Mouse (Mus musculus) embryonic facial prominence, embryonic 12.5 days (tissue): ENCODE data around the gene Fbn1. TPM values are rescaled to one million over a fixed set of nuclear protein-coding genes. Genes with fewer than 3 reads are reported as not detected.

Source experiments
- ATAC-seq: fragments of 200-750 bp; cut with Nextera tagmentation; 2 replicates; pipeline ENCODE4 v1.8.0; 2017; ENCODE audit not compliant: insufficient number of reproducible peaks, insufficient read depth, low FRiP score, low TSS enrichment
- H3K27ac ChIP-seq: fragments of 300-500 bp; sonication (generic); 2 replicates; pipeline ENCODE4 v1.5.1; 2016; ENCODE audit warnings: mild to moderate bottlenecking
- H3K27me3 ChIP-seq: fragments of 300-500 bp; sonication (generic); 2 replicates; pipeline ENCODE4 v1.6.1; 2016; ENCODE audit warnings: mild to moderate bottlenecking, moderate library complexity
- H3K36me3 ChIP-seq: fragments of 300-500 bp; sonication (generic); 2 replicates; pipeline ENCODE4 v1.6.1; 2016; ENCODE audit warnings: mild to moderate bottlenecking
- H3K4me1 ChIP-seq: fragments of 300-500 bp; sonication (generic); 2 replicates; pipeline ENCODE4 v1.6.1; 2016
- H3K4me2 ChIP-seq: fragments of 300-500 bp; sonication (generic); replicated peaks from 2 replicates; pipeline ENCODE4 v1.6.1; 2016; ENCODE audit warnings: mild to moderate bottlenecking, moderate library complexity
- H3K4me3 ChIP-seq: fragments of 300-500 bp; sonication (generic); 2 replicates; pipeline ENCODE4 v1.5.1; 2016; ENCODE audit warnings: mild to moderate bottlenecking
- H3K9ac ChIP-seq: fragments of 300-500 bp; sonication (generic); 2 replicates; pipeline ENCODE4 v1.6.1; 2016; ENCODE audit warnings: mild to moderate bottlenecking, moderate library complexity
- H3K9me3 ChIP-seq: fragments of 300-500 bp; sonication (generic); 2 replicates; pipeline ENCODE4 v1.6.1; 2016; ENCODE audit warnings: mild to moderate bottlenecking, moderate library complexity
- WGBS: fragments of 180-500 bp; shearing (Covaris S2); methylation state at CpG from one replicate; pipeline ENCODE4 v1.1.7; 2016; 5-methylcytosine and 5-hydroxymethylcytosine counted together
- polyA plus RNA-seq: library from polyadenylated mRNA; unstranded; fragments of >200 nt; fragmentation: Nextera tagmentation; extraction: Ambion mirVana; gene quantifications from 2 replicates; pipeline ENCODE4 v1.2.1, GENCODE M21; 2016

The Fbn1 gene
- polyA plus RNA-seq, 1 experiment from 2014 or later, result 27.1 TPM

DNA sequence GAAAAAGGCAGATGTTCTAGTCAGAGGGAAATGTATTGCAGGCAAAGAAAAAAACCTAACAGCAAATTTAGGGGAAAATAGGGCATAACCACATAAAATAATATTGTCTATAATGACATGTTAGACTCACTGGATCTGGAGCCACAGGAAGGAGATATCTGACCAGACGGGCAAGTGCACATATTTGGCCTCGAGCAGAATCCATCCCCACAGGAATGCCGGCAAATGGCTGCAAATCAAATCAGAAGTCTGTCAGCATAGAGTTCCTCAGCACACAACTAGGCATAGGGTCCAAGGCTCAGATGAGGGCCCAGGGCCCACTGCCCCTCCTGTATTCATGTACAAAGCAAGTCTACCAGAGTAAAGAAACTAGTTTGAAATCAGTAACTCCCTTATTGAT, 30.4 kb downstream of the Fbn1 start:
- 0 out of 2 replicates have a peak, but pooled peaks cover 4% of the 10 kb centered on the region for H3K4me1 ChIP-seq
- H3K36me3 ChIP-seq, result peaks cover 9% of the 10 kb centered on the region; the same call in 1 of the 2 replicates
- H3K27ac ChIP-seq, result no peak overlapping the region
- H3K4me3 ChIP-seq, result no peak overlapping the region
- no peaks in the 10 kb centered on the region for H3K27me3 ChIP-seq
- H3K4me2 ChIP-seq, result no peak overlapping the region
- ATAC-seq, result no peak
- no peaks in the 10 kb centered on the region for H3K9me3 ChIP-seq
- 68% methylated on average over 3 of the region's 3 CpGs for WGBS
- H3K9ac ChIP-seq, result no peak overlapping the region

- Histone ChIP-seq H3K9me3 (no peaks in the 10 kb centered on the region), H3K4me3 (no peak overlapping the region), H3K36me3 (peaks cover 9% of the 10 kb centered on the region; the same call in 1 of the 2 replicates), H3K4me1 (0 out of 2 replicates have a peak, but pooled peaks cover 4% of the 10 kb centered on the region), H3K27me3 (no peaks in the 10 kb centered on the region), H3K4me2 (no peak overlapping the region), H3K9ac (no peak overlapping the region), H3K27ac (no peak overlapping the region)
- no peak for ATAC-seq
- 81% methylated on average over 3 of the region's 3 CpGs for WGBS
These were observed 31.6 kb downstream of the Fbn1 start for GRCm38 (mm10) chr2:125476231-125476630.

DNA sequence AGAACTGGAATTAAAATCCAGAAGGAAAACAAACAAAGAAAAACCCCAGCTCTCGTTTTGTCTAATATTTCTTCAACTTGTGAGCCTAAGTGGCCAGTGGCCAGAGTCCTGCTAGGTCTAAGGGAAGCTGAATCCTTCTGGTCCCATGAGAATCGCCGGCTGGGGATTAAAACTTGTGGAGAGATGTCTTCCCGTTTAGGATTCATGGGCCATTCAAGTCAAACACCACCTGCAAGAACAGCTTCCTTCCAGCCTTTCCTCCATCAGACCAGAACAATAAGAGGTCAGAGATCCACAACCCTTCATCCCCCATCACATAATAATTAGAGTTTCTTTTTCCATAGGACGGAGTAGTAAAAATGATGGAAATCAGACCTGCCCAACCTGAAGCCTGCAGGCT, 33.1 kb downstream of the Fbn1 start:
- no peak overlapping the region for H3K4me2 ChIP-seq
- no peak overlapping the region for H3K4me3 ChIP-seq
- no peaks in the 10 kb centered on the region for H3K27me3 ChIP-seq
- no peaks in the 10 kb centered on the region for H3K9me3 ChIP-seq
- peaks cover 4% of the 10 kb centered on the region; the same call in 1 of the 2 replicates for H3K4me1 ChIP-seq
- H3K27ac ChIP-seq, result no peak overlapping the region
- H3K36me3 ChIP-seq, result peaks cover 11% of the 10 kb centered on the region; the same call in 1 of the 2 replicates
- no peak overlapping the region for H3K9ac ChIP-seq
- no peak for ATAC-seq
- WGBS, result 75% methylated on average over 5 of the region's 5 CpGs

DNA sequence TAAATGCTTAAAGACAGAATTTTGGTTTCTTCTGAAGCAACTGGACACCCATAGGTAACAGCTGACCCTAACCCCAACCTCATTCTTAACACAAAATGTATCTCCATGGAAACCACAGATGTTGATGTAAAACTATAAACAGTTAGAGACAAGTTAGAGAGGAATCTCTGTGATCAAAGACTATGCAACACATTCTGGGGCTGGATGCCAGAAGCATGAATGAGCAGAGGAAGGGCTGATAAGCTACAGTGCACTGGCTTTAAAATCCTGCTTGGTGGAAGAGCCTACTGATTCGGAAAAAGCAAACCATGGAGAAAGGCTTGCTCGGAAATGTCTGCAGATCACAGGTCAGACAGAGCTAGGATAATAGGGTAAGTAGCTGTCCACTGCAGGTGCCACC, 34.6 kb downstream of the Fbn1 start:
- Histone ChIP-seq H3K4me3 (no peak overlapping the region), H3K9ac (no peak overlapping the region), H3K36me3 (peaks cover 18% of the 10 kb centered on the region), H3K4me2 (no peak overlapping the region), H3K27ac (no peak overlapping the region), H3K9me3 (no peaks in the 10 kb centered on the region), H3K27me3 (no peaks in the 10 kb centered on the region), H3K4me1 (peaks cover 4% of the 10 kb centered on the region; the same call in 1 of the 2 replicates)
- ATAC-seq, result no peak
- WGBS, result 88% methylated on average over 2 of the region's 2 CpGs

DNA sequence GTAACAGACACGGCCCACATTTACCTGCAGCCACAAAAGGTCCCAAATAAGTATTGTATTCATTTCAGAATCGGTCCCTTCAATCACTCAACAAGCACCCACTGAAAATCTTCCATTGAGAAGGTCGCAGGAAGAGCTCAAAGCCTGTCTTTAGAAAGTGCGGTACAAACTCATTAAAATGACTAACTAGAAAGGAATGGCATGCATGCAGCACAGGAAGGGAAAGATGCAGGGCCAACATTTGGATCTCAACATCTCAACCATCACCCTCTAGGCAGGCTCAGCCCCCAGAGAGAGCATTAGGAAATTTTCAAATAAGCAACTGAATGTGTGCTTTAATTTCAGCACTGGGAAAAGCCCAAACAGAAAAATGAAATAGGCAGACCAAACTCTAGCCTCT, 36.1 kb downstream of the Fbn1 start:
- Histone ChIP-seq H3K36me3 (peaks cover 29% of the 10 kb centered on the region), H3K27ac (no peak overlapping the region), H3K4me2 (no peak overlapping the region), H3K27me3 (no peaks in the 10 kb centered on the region), H3K4me3 (no peak overlapping the region), H3K9me3 (no peaks in the 10 kb centered on the region), H3K4me1 (peaks cover 4% of the 10 kb centered on the region; the same call in 1 of the 2 replicates), H3K9ac (no peak overlapping the region)
- 87% methylated on average over 4 of the region's 4 CpGs for WGBS
- no peak for ATAC-seq

GRCm38 (mm10) chr2:125470553-125471295, 37.1 kb downstream of the Fbn1 start:
- ATAC-seq, result no peak
- Histone ChIP-seq H3K27ac (peak overlapping the region; percentile 9; the same call in 1 of the 2 replicates), H3K27me3 (no peaks in the 10 kb centered on the region), H3K4me3 (no peak overlapping the region), H3K4me1 (peaks cover 4% of the 10 kb centered on the region; the same call in 1 of the 2 replicates), H3K9ac (no peak overlapping the region), H3K9me3 (no peaks in the 10 kb centered on the region), H3K36me3 (peaks cover 31% of the 10 kb centered on the region), H3K4me2 (no peak overlapping the region)
- WGBS, result 50% methylated on average over 8 of the region's 8 CpGs

- WGBS, result 85% methylated on average over 6 of the region's 6 CpGs
- ATAC-seq, result no peak
- H3K9me3 ChIP-seq, result no peaks in the 10 kb centered on the region
- no peak overlapping the region for H3K4me3 ChIP-seq
- H3K27ac ChIP-seq, result no peak overlapping the region
- no peak overlapping the region for H3K4me2 ChIP-seq
- H3K27me3 ChIP-seq, result no peaks in the 10 kb centered on the region
- H3K4me1 ChIP-seq, result no peaks in the 10 kb centered on the region
- no peak overlapping the region for H3K9ac ChIP-seq
- peaks cover 32% of the 10 kb centered on the region for H3K36me3 ChIP-seq
These were observed 43.8 kb downstream of the Fbn1 start for GRCm38 (mm10) chr2:125464036-125464435.

DNA sequence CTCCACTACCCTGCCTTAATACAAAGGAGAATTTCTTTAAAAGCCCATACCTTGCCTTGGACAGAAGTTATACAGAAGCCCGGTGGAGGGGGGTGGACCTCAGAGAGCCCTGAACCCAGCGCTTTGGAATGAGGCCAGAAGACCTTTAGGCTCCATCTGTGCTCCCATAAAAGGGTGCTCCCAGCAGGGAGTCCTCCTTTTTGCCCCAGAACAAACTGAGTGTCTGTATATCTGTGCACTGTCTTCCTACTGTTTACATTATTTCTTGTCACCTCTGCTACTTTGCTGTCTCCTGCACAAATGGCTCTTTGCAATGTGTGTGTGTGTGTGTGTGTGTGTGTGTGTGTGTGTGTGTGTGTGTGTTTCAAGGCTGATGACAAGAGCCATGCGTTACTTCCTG, 48.7 kb downstream of the Fbn1 start:
- no peaks in the 10 kb centered on the region for H3K27me3 ChIP-seq
- ATAC-seq, result no peak
- H3K36me3 ChIP-seq, result no peaks in the 10 kb centered on the region
- no peak overlapping the region for H3K4me3 ChIP-seq
- no peak overlapping the region for H3K27ac ChIP-seq
- no peaks in the 10 kb centered on the region for H3K9me3 ChIP-seq
- no peaks in the 10 kb centered on the region for H3K4me1 ChIP-seq
- 82% methylated on average over 3 of the region's 3 CpGs for WGBS
- H3K4me2 ChIP-seq, result no peak overlapping the region
- no peak overlapping the region for H3K9ac ChIP-seq

GRCm38 (mm10) chr2:125456059-125456789, 51.6 kb downstream of the Fbn1 start:
- Histone ChIP-seq H3K27ac (no peak overlapping the region), H3K9me3 (no peaks in the 10 kb centered on the region), H3K4me1 (peaks cover 6% of the 10 kb centered on the region; the same call in 1 of the 2 replicates), H3K4me3 (no peak overlapping the region), H3K36me3 (no peaks in the 10 kb centered on the region), H3K4me2 (no peak overlapping the region), H3K9ac (no peak overlapping the region), H3K27me3 (no peaks in the 10 kb centered on the region)
- ATAC-seq, result no peak
- WGBS, result 86% methylated on average over 15 of the region's 15 CpGs

DNA sequence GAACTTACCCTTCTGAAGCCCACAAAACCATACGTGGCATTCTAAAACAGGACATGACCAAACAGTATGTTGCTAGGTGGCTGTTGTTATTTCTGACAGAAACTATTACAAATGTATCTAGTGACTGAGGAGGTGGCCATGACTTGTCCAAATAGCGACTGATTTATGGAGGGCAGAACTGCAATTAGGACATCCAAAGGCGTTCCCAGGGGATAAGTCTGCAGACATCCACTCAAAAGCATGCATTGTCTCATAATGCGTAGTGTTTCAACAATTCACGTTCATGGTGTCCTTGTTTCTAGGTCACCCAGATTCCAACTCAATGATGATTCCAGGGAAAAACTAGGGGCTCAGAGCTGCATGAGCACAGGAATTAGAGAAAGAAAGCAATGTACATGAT, 53.0 kb downstream of the Fbn1 start:
- Histone ChIP-seq H3K4me2 (no peak overlapping the region), H3K4me3 (no peak overlapping the region), H3K9ac (no peak overlapping the region), H3K9me3 (no peaks in the 10 kb centered on the region), H3K36me3 (no peaks in the 10 kb centered on the region), H3K4me1 (peaks cover 7% of the 10 kb centered on the region; the same call in 1 of the 2 replicates), H3K27ac (no peak overlapping the region), H3K27me3 (no peaks in the 10 kb centered on the region)
- ATAC-seq, result no peak
- 89% methylated on average over 5 of the region's 5 CpGs for WGBS

DNA sequence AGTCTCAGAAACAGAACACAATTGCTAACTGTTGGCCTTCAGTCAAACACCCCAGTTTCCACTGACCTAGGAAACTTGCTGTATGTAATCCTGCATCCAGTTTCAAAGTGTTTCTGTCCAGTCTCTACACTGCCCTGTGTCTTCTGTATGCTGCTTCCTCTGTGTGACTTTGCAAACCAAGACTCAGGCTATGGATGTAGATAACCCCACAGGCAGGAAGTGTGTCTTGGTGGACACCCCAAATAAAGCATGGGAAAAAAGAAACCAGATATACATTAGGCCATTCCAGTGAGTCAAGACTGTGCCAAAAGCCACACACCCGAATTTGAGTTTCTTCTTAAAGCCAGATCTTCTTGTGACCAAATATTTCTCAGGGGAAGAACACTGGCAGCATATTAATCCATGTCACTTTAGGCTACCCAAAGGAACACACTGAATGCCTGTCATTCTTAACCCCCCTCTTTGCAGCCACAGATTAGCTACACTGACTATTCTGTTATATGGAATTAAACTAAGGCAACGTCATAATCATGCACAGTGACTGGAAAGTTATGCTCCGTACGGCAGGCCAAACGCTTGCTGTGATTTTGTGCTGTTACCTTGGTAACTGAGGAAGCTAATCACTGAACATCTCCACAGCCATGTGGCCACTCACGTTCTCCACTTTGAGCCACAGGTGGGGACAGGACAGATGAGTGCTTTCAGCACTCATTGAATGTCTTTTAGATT, 55.3 kb downstream of the Fbn1 start:
- Histone ChIP-seq H3K9ac (no peak overlapping the region), H3K4me2 (no peak overlapping the region), H3K36me3 (no peaks in the 10 kb centered on the region), H3K4me1 (peaks cover 22% of the 10 kb centered on the region), H3K27ac (0 out of 2 replicates have a peak overlapping the region, but pooled peaks have one; percentile 57), H3K4me3 (no peak overlapping the region), H3K9me3 (no peaks in the 10 kb centered on the region), H3K27me3 (no peaks in the 10 kb centered on the region)
- 37% methylated on average over 6 of the region's 6 CpGs for WGBS
- ATAC-seq, result no peak
